Mouse (Mus musculus): ENCODE data around the gene Prpf8.

- no peak for TF ChIP-seq CTCF (IDR thresholded peaks at IDR 0.05; ENCODE audit: insufficient read depth, low read depth, low read length)
- no peak for TF ChIP-seq POLR2A (IDR thresholded peaks at IDR 0.05; ENCODE audit: insufficient read depth, low read depth, low read length)
Observed at GRCm38 (mm10) chr11:75461743-75462252, 24.8 kb upstream of the Prpf8 start.

Measured in olfactory bulb, adult 2 months (tissue).